Mouse (Mus musculus): ENCODE results near the gene Rcc2.
A peak's percentile ranks its signal among the peaks of the same experiment; 100 is the strongest.

DNA sequence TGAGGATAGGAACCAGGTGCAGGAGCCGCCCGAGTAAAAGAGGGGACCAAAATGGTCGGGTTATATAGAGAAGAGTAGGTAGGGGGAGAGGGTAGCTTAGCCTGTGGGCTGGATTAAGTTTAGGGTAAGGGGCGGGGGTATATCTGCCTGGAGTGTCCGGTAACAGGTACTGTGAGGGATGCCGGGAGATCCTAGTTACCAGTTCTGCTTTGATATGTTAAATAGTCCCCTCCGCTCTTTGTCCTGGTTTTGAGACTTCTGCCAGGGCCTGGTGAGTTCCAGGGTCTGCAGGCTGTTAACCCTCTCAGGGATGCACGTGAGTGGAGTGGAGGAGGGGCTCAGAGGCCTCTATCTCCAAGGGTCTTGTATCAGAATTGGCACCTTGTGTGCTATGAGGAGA is 3.3 kb downstream of the Rcc2 start:
- TF ChIP-seq CHD1 (IDR thresholded peaks at IDR 0.05; ENCODE audit: low read depth, low read length) (0 out of 2 replicates have a peak, but pooled peaks have one; percentile 39), POLR2A (IDR thresholded peaks at IDR 0.05; ENCODE audit: low read depth, low read length) (no peak), CTCF (conservative IDR thresholded peaks at IDR 0.05 in 1 of 2, IDR thresholded peaks at IDR 0.05 in 1 of 2; ENCODE audit: low read depth in 2 of 2, low read length in 2 of 2) (no peak), ZMIZ1 (IDR thresholded peaks at IDR 0.05; ENCODE audit: low read depth, low read length) (no peak), EP300 (IDR thresholded peaks at IDR 0.05; ENCODE audit: low read length) (no peak), ETS1 (conservative IDR thresholded peaks at IDR 0.05; ENCODE audit: low read depth, low read length) (no peak), MXI1 (IDR thresholded peaks at IDR 0.05; ENCODE audit: low read depth, low read length) (no peak; the same call in 1 of the 2 replicates), KAT2A (IDR thresholded peaks at IDR 0.05; ENCODE audit: insufficient replicate concordance, low read length) (no peak), UBTF (IDR thresholded peaks at IDR 0.05; ENCODE audit: low read depth, low read length) (no peak), E2F4 (IDR thresholded peaks at IDR 0.05; ENCODE audit: insufficient replicate concordance, low read depth, low read length) (no peak)
